9 mouse cellular contexts compared by ENCODE assay signal in the genomic region with DNA sequence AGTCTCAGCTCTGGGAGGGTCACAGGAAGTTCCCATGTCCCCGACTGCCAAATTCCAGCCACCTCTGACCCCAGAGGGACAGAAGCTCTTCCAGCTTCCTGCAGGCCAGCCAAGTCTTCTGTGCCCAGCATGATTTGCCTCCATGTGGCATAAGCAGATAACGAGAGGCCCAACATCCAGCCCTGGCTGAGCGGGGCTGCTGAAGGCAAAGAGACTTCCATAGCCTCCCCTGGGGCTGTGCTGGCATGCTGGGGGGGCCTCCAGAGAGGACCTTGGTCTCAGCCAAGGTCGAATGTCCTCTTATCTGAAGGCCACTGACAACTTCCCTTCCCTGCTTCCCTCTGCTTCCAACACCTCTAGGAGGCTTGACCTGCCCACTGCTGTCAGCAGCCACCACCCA. TPM values are rescaled to one million over a fixed set of nuclear protein-coding genes. Genes with fewer than 3 reads are reported as not detected.
DNase-seq lines count a peak whose midpoint lies in the region; ATAC-seq and TF ChIP-seq lines count a peak whose summit lies in the region.
"Had no signal": no experiment of that assay in that cellular context is flagged by ENCODE, and none has a peak within 500 bp of the region (broad histone marks: within the 10 kb centered on the region; RNA-seq: fewer than 3 reads in every experiment).

No protein-coding gene starts in this region.

- no peaks in the 10 kb centered on the region for H3K36me3 ChIP-seq in liver, adult 2 months (ENCODE audit: control insufficient read depth, insufficient read depth, low read length)
- no peaks in the 10 kb centered on the region for H3K36me3 ChIP-seq in forebrain, embryonic 12.5 days (replicated peaks)

- no peak for TF ChIP-seq CTCF in liver, adult 2 months (IDR thresholded peaks at IDR 0.05; ENCODE audit: low read depth, low read length)

- no peak overlapping the region for H3K4me2 ChIP-seq in forebrain, embryonic 12.5 days

- H3K79me2 ChIP-seq in liver, adult 2 months (ENCODE audit: control insufficient read depth, insufficient read depth, low read length) = no peaks in the 10 kb centered on the region

- TF ChIP-seq POLR2A in liver, adult 2 months (IDR thresholded peaks at IDR 0.05; ENCODE audit: extremely low read depth, insufficient read depth, low read length) = no peak

- intact Hi-C loops in heart, postnatal 10 days (cut with DNase I) = no loop called here

- ATAC-seq in erythroid progenitor cell, adult 5-6 weeks (replicated peaks; ENCODE audit: low FRiP score, poor library complexity, severe bottlenecking) = no peak
- no peak for ATAC-seq in forebrain, embryonic 12.5 days (ENCODE audit: low FRiP score)

- H3K9ac ChIP-seq in liver, adult 2 months (ENCODE audit: low read depth, low read length) = peak overlapping the region; percentile 10; the same call in 1 of the 2 replicates
- H3K9ac ChIP-seq in forebrain, embryonic 12.5 days = no peak overlapping the region

- WGBS in liver, adult 2 months = 6% methylated on average over 4 of the region's 4 CpGs
- 57% methylated on average over 4 of the region's 4 CpGs for WGBS in forebrain, embryonic 12.5 days

- peaks cover 13% of the 10 kb centered on the region for H3K4me1 ChIP-seq in liver, adult 2 months (ENCODE audit: control insufficient read depth, insufficient read depth, low read length)
- H3K4me1 ChIP-seq in forebrain, embryonic 12.5 days = peaks cover 8% of the 10 kb centered on the region

- peak overlapping the region; percentile 32 for H3K27ac ChIP-seq in liver, adult 2 months (replicated peaks; ENCODE audit: insufficient read depth, low read depth, low read length)
- no peak overlapping the region for H3K27ac ChIP-seq in forebrain, embryonic 12.5 days

- H3K9me3 ChIP-seq in forebrain, embryonic 12.5 days = no peaks in the 10 kb centered on the region

- H3K27me3 ChIP-seq in liver, adult 2 months (ENCODE audit: control insufficient read depth, insufficient read depth, low read length) = no peaks in the 10 kb centered on the region
- H3K27me3 ChIP-seq in forebrain, embryonic 12.5 days = no peaks in the 10 kb centered on the region

- DNase-seq in testis, postnatal 14 days (ENCODE audit: low spot score) = peak; percentile 18
- no peak for DNase-seq in testis, postnatal 10 days (ENCODE audit: low spot score)
- peak; percentile 67 for DNase-seq in heart, postnatal 10 days
- peak; percentile 89 for DNase-seq in liver, adult 2 months (ENCODE audit: extremely low read depth, low read depth, low spot score)
- DNase-seq in thymus, postnatal 36 days = peak; percentile 41 to 42
- no peak for DNase-seq in left cerebral cortex, adult 9 months (ENCODE audit: low spot score in 2 of 2)

- H3K4me3 ChIP-seq in liver, adult 2 months (ENCODE audit: insufficient read depth, low read depth, low read length) = no peak overlapping the region
- H3K4me3 ChIP-seq in forebrain, embryonic 12.5 days (replicated peaks) = no peak overlapping the region

RNA-seq across cellular contexts. Expression of a gene that starts 6.8 kb away (rescaled TPM):
- total RNA-seq in heart, postnatal 10 days (2021) = 1 to 10 TPM; 6.1 to 6.2 TPM
- total RNA-seq in liver, adult 2 months (2014; rRNA removed) = 4.0 and 4.1 TPM in 2 replicates
- 1.4 and 2.9 TPM in 2 replicates for polyA plus RNA-seq in liver, adult 2 months (2012; rRNA removed)
- not detected in 2 replicates for total RNA-seq in erythroid progenitor cell, adult 5-6 weeks (2015; ENCODE audit: low replicate concordance)
- total RNA-seq in erythroid progenitor cell, adult 5-6 weeks (2017; ENCODE audit: low replicate concordance) = not detected in 2 replicates
- 0.38 TPM in 1 of 2 replicates, not detected in the other for polyA plus RNA-seq in forebrain, embryonic 12.5 days (2016; fragmentation: Nextera tagmentation; extraction: Ambion mirVana)
- total RNA-seq: neutrophil, adult 5-6 weeks had no signal

RNA-seq across cellular contexts. Expression of a gene that starts 39.7 kb away (rescaled TPM):
- 10 to 100 TPM; 11.2 to 12.1 TPM for total RNA-seq in heart, postnatal 10 days (2021)
- total RNA-seq in liver, adult 2 months (2014; rRNA removed) = 17.0 and 22.3 TPM in 2 replicates
- polyA plus RNA-seq in liver, adult 2 months (2012; rRNA removed) = 6.3 and 10.3 TPM in 2 replicates
- total RNA-seq in erythroid progenitor cell, adult 5-6 weeks (2015; ENCODE audit: low replicate concordance) = 7.6 and 13.4 TPM in 2 replicates
- total RNA-seq in erythroid progenitor cell, adult 5-6 weeks (2017; ENCODE audit: low replicate concordance) = 0.30 and 2.3 TPM in 2 replicates
- polyA plus RNA-seq in forebrain, embryonic 12.5 days (2016; fragmentation: Nextera tagmentation; extraction: Ambion mirVana) = 7.5 and 7.8 TPM in 2 replicates

Comparison
In these comparisons a context has a peak if more than half of its experiments do, and no peak if none do; other contexts are left out.
1. DNase-seq: peak in testis, postnatal 14 days (single experiment), heart, postnatal 10 days (2 of 2), liver, adult 2 months (single experiment) and thymus, postnatal 36 days (2 of 2); none in testis, postnatal 10 days (single experiment) and left cerebral cortex, adult 9 months (0 of 2).